Mouse (Mus musculus) embryo, embryonic 11.5 days (tissue): ENCODE results near the gene Snrpa1.

ENCODE experiments used
- DNase-seq: peaks from one replicate; pipeline ENCODE4 v3.0.0-alpha.2; 2012; ENCODE audit warnings: low read depth, low spot score

Snrpa1 gene

GRCm38 (mm10) chr7:66079364-66080230 lies 20.8 kb downstream of the Snrpa1 start, which contains the start of gene Selenos:
Selenos (plus strand) TSS chr7:66079649.
- DNase-seq: peak; percentile 98

GRCm38 (mm10) chr7:66080231-66080613 lies 21.4 kb downstream of the Snrpa1 start:
- DNase-seq: no peak

- no peak for DNase-seq
Observed at GRCm38 (mm10) chr7:66083757-66084156, 25.0 kb downstream of the Snrpa1 start.

GRCm38 (mm10) chr7:66084546-66084945 lies 25.7 kb downstream of the Snrpa1 start:
- no peak for DNase-seq

DNA sequence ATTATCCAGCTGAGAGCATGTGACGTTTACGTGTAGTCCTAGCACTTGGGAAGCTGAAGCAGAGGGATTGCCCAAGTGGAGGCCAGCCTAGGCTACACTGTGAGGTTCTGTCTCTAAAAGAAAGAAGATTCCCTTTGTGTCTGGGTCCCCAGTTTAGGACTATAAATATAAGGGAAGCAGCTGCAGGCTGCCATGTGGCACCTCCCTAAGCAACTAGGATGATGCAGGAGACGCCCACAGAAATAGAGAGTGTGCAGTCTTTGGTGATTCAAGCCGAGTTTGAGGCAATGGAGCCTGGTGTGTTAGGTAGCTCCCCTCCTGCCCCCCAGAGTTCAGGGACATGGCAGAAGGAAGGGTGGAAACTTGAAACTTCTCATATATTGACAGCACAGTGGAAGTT lies 28.8 kb downstream of the Snrpa1 start:
- no peak for DNase-seq

- no peak for DNase-seq
Observed at GRCm38 (mm10) chr7:66088077-66088476, 29.3 kb downstream of the Snrpa1 start.

- no peak for DNase-seq
Observed at GRCm38 (mm10) chr7:66090676-66091190, 31.9 kb downstream of the Snrpa1 start.

- DNase-seq: no peak
Observed at GRCm38 (mm10) chr7:66091553-66091952, 32.8 kb downstream of the Snrpa1 start.

- DNase-seq: no peak
Observed at GRCm38 (mm10) chr7:66092656-66093055, 33.9 kb downstream of the Snrpa1 start.

DNA sequence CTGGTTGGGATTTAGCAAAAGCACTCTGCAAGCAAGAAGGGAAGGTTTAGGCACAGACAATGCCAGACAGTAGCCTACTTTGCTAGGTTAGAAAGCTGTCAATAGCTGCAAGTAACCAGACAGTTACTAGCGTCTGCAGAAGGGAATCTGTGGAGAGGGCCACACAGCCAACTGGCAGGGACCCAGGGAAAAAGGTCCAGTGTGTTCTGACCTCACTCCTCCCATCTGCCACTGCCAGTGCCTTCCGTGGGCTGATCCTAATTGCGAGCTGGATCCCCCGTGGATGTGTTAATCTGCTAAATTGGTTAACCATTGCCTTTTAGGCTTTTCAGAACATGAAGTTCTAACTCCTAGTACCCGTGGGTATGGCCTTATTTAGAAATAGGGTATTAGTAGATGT lies 35.3 kb downstream of the Snrpa1 start:
- DNase-seq: no peak

DNA sequence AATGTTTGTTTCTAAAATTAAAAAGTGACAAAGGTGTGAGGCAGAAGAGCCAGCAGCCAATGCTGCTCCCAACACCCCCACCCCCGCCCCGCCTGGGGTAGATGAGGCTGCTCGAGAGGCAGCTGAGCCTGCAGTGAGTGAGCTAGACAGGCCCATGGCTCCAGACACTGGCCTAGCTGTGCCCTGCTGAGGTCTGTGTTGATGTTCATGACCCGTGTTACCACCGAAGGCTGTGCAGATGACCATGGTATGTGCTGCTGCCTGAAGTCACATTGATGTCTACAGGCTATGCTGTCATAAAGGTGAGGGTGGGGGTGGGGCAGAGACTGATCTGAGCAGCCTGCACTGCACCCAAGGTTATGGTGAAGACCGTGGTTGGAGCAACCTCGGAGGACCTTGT lies 40.0 kb downstream of the Snrpa1 start:
- no peak for DNase-seq

DNA sequence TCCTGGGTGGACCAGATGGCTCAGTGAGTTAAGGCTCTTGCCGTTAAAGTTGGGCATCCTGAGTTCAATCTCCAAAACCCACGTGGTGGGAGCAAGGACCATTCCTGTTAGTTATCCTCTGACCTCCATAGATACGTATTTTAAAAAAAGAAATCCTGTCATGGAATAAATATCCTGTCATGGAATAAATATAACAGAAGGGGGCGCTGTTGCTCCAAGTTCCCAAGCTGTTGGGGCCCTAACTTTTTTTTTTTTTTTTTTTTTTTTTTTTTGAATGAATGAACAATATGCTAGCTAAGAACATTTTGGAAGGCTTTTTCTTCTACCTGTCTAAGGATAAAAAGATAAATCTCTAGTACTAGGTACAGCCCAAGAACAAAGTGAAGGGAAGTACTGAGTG lies 43.1 kb downstream of the Snrpa1 start:
- peak; percentile 48 for DNase-seq

DNA sequence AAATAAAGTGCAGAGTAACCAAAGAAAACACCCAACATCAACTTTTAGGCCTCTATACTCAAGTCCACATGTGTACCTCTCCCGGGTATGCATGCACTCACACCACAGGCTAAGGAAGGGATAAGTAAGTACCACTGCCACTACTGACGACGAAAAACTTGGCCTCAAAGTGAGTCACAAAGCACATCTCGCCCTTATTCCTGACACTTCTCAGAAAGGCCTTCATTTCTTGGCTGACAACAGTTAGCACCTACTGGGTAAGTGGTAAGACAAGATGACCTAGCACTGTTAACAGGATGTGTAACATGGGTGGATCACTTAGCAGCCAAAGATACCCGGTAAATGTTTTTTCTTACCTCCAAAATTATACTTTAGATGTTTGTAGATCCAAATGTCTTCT lies 45.7 kb downstream of the Snrpa1 start:
- DNase-seq: no peak

DNA sequence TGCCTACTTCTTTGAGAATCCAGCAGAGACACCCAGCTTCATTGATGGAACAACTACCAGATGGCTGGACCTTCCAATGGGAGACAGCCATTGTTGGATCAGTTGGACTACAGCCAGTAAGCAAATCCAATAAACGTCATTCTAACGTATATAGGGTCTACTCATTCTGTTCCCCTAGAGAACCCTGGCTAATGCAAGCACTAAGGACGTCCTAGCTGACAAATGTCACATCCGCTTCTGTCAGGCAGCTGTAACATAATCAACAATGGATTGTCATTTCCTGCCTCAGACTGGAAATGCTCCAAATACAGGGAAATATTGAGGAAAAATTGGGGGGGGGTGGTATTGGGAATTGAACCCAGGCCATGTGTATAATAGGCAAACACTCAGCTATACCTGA lies 47.0 kb downstream of the Snrpa1 start:
- no peak for DNase-seq

DNA sequence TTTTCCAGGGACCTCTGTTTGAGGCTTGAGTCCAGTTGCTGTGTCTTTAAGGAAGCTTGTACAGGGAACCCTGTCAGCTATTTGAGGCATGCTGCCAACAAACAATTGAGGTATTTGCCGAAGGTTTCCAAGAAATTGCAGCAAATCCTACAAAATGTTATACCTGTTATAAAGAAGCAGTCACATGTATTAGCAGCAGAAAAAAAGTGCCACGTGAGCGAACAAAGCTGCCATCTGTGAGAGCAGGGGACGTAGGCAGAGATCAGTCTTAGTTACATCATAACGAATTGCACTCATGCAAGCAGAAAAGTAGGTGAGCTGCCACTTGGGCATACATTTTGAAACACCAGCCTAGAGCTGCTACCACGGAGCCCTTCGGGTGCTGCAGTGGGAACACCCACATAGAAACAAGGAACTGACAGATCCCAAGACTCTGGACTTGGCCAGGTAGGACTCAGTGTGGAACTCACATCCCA lies 47.8 kb downstream of the Snrpa1 start:
- no peak for DNase-seq

DNA sequence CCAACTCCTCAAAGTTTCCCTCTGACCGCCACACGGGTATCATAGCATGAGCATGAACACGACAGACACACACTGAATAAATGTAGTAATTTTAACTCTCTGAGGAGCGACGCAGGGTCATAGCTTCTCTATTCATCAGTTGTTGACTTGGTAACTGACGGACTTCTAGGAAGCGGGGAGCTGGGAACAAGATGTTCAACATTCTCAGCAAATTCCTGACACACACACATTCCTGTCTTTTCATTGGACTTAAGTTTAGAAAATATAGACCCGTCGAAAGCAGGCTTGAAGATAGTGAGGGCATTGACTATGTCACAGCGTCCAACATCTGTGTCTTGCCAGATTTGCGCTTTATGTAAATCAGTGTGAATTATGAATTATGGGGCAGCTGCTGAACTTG lies 48.4 kb downstream of the Snrpa1 start:
- DNase-seq: no peak

DNA sequence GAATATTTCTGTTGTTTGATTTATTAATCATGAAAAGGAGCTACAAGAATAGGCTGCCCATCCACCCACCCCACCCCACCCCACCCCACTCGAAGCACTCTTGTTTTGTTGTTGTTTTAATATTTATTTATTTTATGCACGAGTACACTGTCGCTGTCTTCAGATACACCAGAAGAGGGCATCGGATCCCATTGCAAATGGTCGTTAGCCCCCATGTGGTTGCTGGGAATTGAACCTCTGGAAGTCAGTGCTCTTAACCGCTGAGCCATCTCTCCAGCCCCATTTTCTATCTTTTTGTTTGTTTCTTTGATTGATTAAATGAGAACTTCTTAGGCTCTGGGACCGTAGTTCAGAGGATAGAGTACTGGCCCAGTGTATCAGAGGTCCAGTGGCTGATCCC lies 49.1 kb downstream of the Snrpa1 start:
- no peak for DNase-seq

- peak; percentile 90 for DNase-seq
Observed at GRCm38 (mm10) chr7:66108961-66109854, 50.4 kb downstream of the Snrpa1 start, which contains the start of gene Chsy1. Chsy1 (plus strand) TSS chr7:66109515.

GRCm38 (mm10) chr7:66109855-66110635 lies 51.2 kb downstream of the Snrpa1 start:
- DNase-seq: peak; percentile 32

DNA sequence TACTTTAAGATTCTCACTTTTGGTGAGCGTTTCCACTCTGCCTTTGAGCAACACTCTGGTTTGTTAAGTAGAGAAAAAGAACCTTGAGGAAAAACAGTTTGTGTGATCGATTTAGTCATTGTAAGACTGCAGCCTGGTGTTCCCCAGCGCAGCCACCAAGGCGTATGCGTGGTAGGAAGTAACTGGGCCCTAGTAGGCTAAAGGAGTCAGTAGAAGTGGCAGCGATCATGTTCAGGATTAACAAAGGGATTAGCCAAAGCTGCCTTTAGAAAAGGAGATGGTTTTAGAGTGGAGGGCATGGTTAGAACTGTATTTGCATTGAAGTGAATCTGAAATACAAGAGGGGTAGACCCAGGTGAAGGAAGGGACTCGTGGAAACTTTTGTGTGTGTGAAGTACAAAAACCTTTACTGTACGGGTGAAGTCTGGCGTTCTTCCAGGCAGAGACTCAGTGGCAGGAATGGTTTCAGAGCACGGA lies 51.9 kb downstream of the Snrpa1 start:
- no peak for DNase-seq

- no peak for DNase-seq
Observed at GRCm38 (mm10) chr7:66111211-66111610, 52.4 kb downstream of the Snrpa1 start.
